Mouse (Mus musculus) midbrain, embryonic 11.5 days (tissue): Measurements from ENCODE around the gene Adprh. TPM values are rescaled to one million over a fixed set of nuclear protein-coding genes. Genes with fewer than 3 reads are reported as not detected.

Source experiments
- ATAC-seq: fragments of 200-750 bp; cut with Nextera tagmentation; 2 replicates; pipeline ENCODE4 v1.8.0; 2017; ENCODE audit warnings: moderate TSS enrichment, moderate library complexity; ENCODE audit not compliant: low FRiP score
- DNase-seq: peaks from one replicate; pipeline ENCODE4 v3.0.0; 2015; ENCODE audit warnings: low spot score; ENCODE audit errors: missing footprints
- H3K27ac ChIP-seq: fragments of 300-500 bp; sonication (generic); 2 replicates; pipeline ENCODE4 v1.5.1; 2014; ENCODE audit warnings: low read depth, low read length
- H3K27me3 ChIP-seq: fragments of 300-500 bp; sonication (generic); 2 replicates; pipeline ENCODE4 v1.6.1; 2014; ENCODE audit warnings: mild to moderate bottlenecking, low read length, moderate library complexity, mixed read lengths; ENCODE audit not compliant: control insufficient read depth, insufficient read depth
- H3K36me3 ChIP-seq: fragments of 300-500 bp; sonication (generic); 2 replicates; pipeline ENCODE4 v1.6.1; 2014; ENCODE audit warnings: mild to moderate bottlenecking, low read length, moderate library complexity, mixed read lengths; ENCODE audit not compliant: control insufficient read depth, insufficient read depth
- H3K4me1 ChIP-seq: fragments of 300-500 bp; sonication (generic); 2 replicates; pipeline ENCODE4 v1.6.1; 2014; ENCODE audit warnings: low read length; ENCODE audit not compliant: control insufficient read depth, insufficient read depth
- H3K4me2 ChIP-seq: fragments of 300-500 bp; sonication (generic); 2 replicates; pipeline ENCODE4 v1.6.1; 2014; ENCODE audit warnings: mild to moderate bottlenecking, moderate library complexity
- H3K4me3 ChIP-seq: fragments of 300-500 bp; sonication (generic); 2 replicates; pipeline ENCODE4 v1.5.1; 2014; ENCODE audit warnings: low read depth, low read length
- H3K9ac ChIP-seq: fragments of 300-500 bp; sonication (generic); 2 replicates; pipeline ENCODE4 v1.6.1; 2014; ENCODE audit warnings: low read length
- H3K9me3 ChIP-seq: fragments of 300-500 bp; sonication (generic); 2 replicates; pipeline ENCODE4 v1.6.1; 2016; ENCODE audit warnings: low read length; ENCODE audit not compliant: control insufficient read depth
- WGBS: fragments of 180-500 bp; shearing (Covaris S2); extraction: QIAGEN DNeasy Blood & Tissue Kit; methylation state at CpG from one replicate; pipeline ENCODE4 v1.1.7; 2014; 5-methylcytosine and 5-hydroxymethylcytosine counted together
- polyA plus RNA-seq: library from polyadenylated mRNA; unstranded; fragments of >200 nt; fragmentation: Nextera tagmentation; extraction: Ambion mirVana; gene quantifications from 2 replicates; pipeline ENCODE4 v1.2.1, GENCODE M21; 2014

Adprh gene
- polyA plus RNA-seq, 1 experiment from 2014 or later = 134 TPM

DNA sequence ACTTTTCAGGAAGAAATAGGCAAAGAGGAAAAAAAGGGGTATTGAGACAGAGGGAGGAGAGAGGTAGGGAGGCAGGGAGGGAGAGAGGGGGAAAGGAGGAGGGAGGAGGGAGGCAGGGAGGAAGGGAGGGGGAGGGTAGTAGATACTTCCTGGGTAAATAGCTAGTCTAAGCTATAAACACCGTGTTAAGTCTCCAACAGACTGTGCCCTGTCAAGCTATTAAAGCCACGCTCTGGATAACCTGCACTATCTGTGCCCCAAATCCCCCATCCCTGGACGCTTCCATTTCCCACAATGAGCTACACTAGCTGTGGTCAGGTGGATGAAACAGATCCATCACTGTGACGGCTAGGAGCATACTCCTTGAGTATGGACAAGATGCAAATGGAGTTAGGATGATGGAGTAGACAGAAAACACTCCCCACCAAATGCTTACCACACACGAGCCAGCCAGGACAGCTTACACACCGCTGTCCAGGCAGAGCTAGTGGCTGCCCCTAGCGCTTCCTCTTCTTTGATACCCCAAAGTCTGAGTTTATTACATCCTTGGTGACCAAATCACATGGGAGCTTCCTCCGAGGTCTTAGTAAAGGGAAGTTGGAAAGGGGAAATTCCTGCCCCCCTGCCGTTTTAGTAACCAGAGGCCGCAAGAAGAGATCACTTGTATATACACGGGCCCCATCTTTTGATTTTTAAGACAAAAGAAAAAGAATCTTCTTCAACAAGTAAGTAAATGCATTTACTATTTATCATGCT is 4.5 kb upstream of the Adprh start:
- 0 out of 2 replicates have a peak, but pooled peaks cover 4% of the 10 kb centered on the region for H3K4me1 ChIP-seq
- H3K27me3 ChIP-seq = no peaks in the 10 kb centered on the region
- no peak overlapping the region for H3K4me2 ChIP-seq
- ATAC-seq (no peak), DNase-seq (peak; percentile 57)
- H3K36me3 ChIP-seq = no peaks in the 10 kb centered on the region
- no peaks in the 10 kb centered on the region for H3K9me3 ChIP-seq
- no peak overlapping the region for H3K4me3 ChIP-seq
- H3K27ac ChIP-seq = no peak overlapping the region
- 71% methylated on average over 11 of the region's 11 CpGs for WGBS
- H3K9ac ChIP-seq = no peak overlapping the region

GRCm38 (mm10) chr16:38455511-38456418 is 3.3 kb upstream of the Adprh start, which contains the start of gene Cd80:
TSS of gene Cd80 (plus strand) at chr16:38455561.
- Histone ChIP-seq H3K9ac (no peak within 1 kb of the TSS), H3K4me1 (peaks cover 10% of the 10 kb centered on the region), H3K4me3 (no peak within 1 kb of the TSS), H3K36me3 (no peaks in the 10 kb centered on the region), H3K9me3 (no peaks in the 10 kb centered on the region), H3K27me3 (no peaks in the 10 kb centered on the region), H3K27ac (no peak within 1 kb of the TSS), H3K4me2 (no peak within 1 kb of the TSS)
- WGBS = 77% methylated on average over 15 of the region's 17 CpGs
- no peak for ATAC-seq
- DNase-seq = peak; percentile 57

GRCm38 (mm10) chr16:38454533-38455254 is 2.2 kb upstream of the Adprh start:
- peak; percentile 73 for DNase-seq
- no peak overlapping the region for H3K9ac ChIP-seq

GRCm38 (mm10) chr16:38453952-38454351 is 1.4 kb upstream of the Adprh start:
- Histone ChIP-seq H3K27me3 (no peaks in the 10 kb centered on the region), H3K9me3 (no peaks in the 10 kb centered on the region), H3K9ac (no peak overlapping the region), H3K36me3 (0 out of 2 replicates have a peak, but pooled peaks cover 2% of the 10 kb centered on the region), H3K4me2 (no peak overlapping the region), H3K4me1 (peaks cover 10% of the 10 kb centered on the region), H3K27ac (no peak overlapping the region), H3K4me3 (no peak overlapping the region)
- WGBS = 93% methylated on average over 4 of the region's 4 CpGs
- DNase-seq (peak; percentile 78), ATAC-seq (no peak)

More at GRCm38 (mm10) chr16:38454533-38455254, 2.2 kb upstream of the Adprh start:
- Histone ChIP-seq H3K9me3 (no peaks in the 10 kb centered on the region), H3K4me2 (no peak overlapping the region), H3K4me1 (peaks cover 10% of the 10 kb centered on the region), H3K27me3 (no peaks in the 10 kb centered on the region), H3K27ac (no peak overlapping the region), H3K36me3 (0 out of 2 replicates have a peak, but pooled peaks cover 2% of the 10 kb centered on the region), H3K4me3 (no peak overlapping the region)
- ATAC-seq = no peak
- WGBS = 85% methylated on average over 11 of the region's 11 CpGs

- H3K27ac ChIP-seq = peak overlapping the region; percentile 67; the same call in 1 of the 2 replicates
Observed at GRCm38 (mm10) chr16:38453203-38453553, 675 bp upstream of the Adprh start.

DNA sequence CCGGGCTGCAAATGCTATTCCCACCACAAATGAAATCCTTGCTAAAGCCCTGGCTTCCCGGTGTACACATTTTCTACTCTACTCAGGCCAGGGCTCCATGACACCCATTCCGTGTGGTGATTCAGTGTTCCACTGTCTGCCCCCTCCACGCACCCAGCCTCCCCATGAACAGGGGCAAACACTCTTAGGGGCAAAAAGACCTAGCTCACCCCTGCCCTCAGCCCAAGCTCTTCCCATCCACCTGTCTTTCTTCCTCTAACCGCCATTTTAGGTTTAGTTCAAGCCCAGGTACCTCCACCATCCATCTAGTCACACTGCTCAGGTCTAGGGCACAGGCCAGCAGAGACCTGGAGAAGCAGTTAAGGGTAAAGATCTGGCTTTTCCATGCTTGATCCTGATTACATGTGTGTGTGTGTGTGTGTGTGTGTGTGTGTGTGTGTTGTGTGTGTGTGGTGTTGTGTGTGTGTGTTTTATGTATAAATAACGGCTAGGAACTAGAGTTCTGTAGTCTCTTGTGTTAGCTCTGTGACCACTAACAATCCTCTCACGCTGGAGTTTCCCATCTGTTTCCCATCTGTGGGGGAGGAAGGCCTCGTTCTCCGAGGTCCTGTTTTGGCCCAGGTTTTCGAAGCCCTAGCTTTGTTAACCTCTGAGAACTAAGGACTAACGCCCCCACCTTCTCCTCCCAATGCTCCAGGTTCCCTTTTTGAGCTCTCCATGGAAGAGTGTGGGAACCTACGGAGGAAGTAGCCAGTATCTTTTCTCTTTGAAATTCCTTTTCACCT is 890 bp downstream of the Adprh start:
- Histone ChIP-seq H3K4me2 (peak overlapping the region; percentile 68), H3K9ac (peak overlapping the region; percentile 97), H3K4me1 (peaks cover 10% of the 10 kb centered on the region), H3K4me3 (peak overlapping the region; percentile 79), H3K9me3 (no peaks in the 10 kb centered on the region), H3K36me3 (peaks cover 11% of the 10 kb centered on the region), H3K27ac (no peak overlapping the region), H3K27me3 (no peaks in the 10 kb centered on the region)
- ATAC-seq (no peak), DNase-seq (peak; percentile 79)
- 51% methylated on average over 12 of the region's 12 CpGs for WGBS

More at GRCm38 (mm10) chr16:38453203-38453553, 675 bp upstream of the Adprh start:
- H3K27me3 ChIP-seq = no peaks in the 10 kb centered on the region
- peak overlapping the region; percentile 68 for H3K4me2 ChIP-seq
- H3K9ac ChIP-seq = peak overlapping the region; percentile 97
- whole genome bisulfite sequencing = 37% methylated on average over 3 of the region's 3 CpGs
- DNase-seq (no peak), ATAC-seq (no peak)
- H3K36me3 ChIP-seq = 0 out of 2 replicates have a peak, but pooled peaks cover 2% of the 10 kb centered on the region
- H3K4me1 ChIP-seq = peaks cover 10% of the 10 kb centered on the region
- peak overlapping the region; percentile 79 for H3K4me3 ChIP-seq
- H3K9me3 ChIP-seq = no peaks in the 10 kb centered on the region

DNA sequence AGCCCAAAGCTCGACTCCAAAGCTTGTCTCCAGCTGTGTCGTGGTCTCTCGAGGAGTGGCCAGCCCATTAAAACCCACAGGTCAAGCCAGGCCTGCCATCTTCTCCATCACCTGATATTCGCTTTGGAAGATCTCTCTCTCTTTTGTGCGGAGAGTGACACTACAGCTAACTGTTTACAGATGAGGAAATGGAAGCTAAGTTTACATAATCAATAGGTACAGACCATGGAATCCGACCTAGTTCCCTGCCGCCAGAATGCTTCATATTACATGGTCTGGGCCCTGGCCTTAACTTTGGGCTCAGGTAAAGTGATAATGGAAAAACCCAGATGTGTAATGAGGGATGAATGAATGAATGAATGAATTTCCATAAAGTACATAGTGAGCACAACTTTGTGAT is 1.8 kb downstream of the Adprh start:
- no peak overlapping the region for H3K27ac ChIP-seq
- no peak overlapping the region for H3K9ac ChIP-seq
- peaks cover 10% of the 10 kb centered on the region for H3K4me1 ChIP-seq
- WGBS = 88% methylated on average over 7 of the region's 7 CpGs
- H3K4me2 ChIP-seq = no peak overlapping the region
- no peak overlapping the region for H3K4me3 ChIP-seq
- peaks cover 18% of the 10 kb centered on the region for H3K36me3 ChIP-seq
- no peak for DNase-seq
- H3K9me3 ChIP-seq = no peaks in the 10 kb centered on the region
- no peaks in the 10 kb centered on the region for H3K27me3 ChIP-seq
- ATAC-seq = no peak

GRCm38 (mm10) chr16:38448458-38448857 is 4.0 kb downstream of the Adprh start:
- peaks cover 28% of the 10 kb centered on the region for H3K36me3 ChIP-seq

More at GRCm38 (mm10) chr16:38448458-38448857, 4.0 kb downstream of the Adprh start:
- Histone ChIP-seq H3K4me3 (no peak overlapping the region), H3K9me3 (no peaks in the 10 kb centered on the region; the same call in 1 of the 2 replicates), H3K9ac (no peak overlapping the region), H3K4me1 (peaks cover 10% of the 10 kb centered on the region), H3K4me2 (no peak overlapping the region), H3K27ac (no peak overlapping the region), H3K27me3 (no peaks in the 10 kb centered on the region)
- ATAC-seq (no peak), DNase-seq (no peak)
- WGBS = 92% methylated on average over 12 of the region's 12 CpGs
